Mouse (Mus musculus): ENCODE data around the gene Olfr323. TPM values are rescaled to one million over a fixed set of nuclear protein-coding genes. Genes with fewer than 3 reads are reported as not detected.

The Olfr323 gene
- polyA plus RNA-seq, 1 experiment from 2014 or later, result not detected

GRCm38 (mm10) chr11:58626146-58626545 lies 4.2 kb downstream of the Olfr323 start:
- no peaks in the 10 kb centered on the region for H3K4me1 ChIP-seq
- H3K9ac ChIP-seq, result no peak overlapping the region
- H3K4me2 ChIP-seq, result no peak overlapping the region
- H3K36me3 ChIP-seq (ENCODE audit: poor library complexity, severe bottlenecking), result no peaks in the 10 kb centered on the region
- H3K27ac ChIP-seq, result no peak overlapping the region
- no peaks in the 10 kb centered on the region for H3K27me3 ChIP-seq
- no peak for ATAC-seq
- H3K4me3 ChIP-seq, result no peak overlapping the region
- H3K9me3 ChIP-seq (replicated peaks), result no peaks in the 10 kb centered on the region
- 53% methylated on average over 4 of the region's 4 CpGs for WGBS

GRCm38 (mm10) chr11:58618793-58619192 lies 11.5 kb downstream of the Olfr323 start:
- no peak overlapping the region for H3K4me3 ChIP-seq
- no peak overlapping the region for H3K9ac ChIP-seq
- H3K4me2 ChIP-seq, result no peak overlapping the region
- no peak overlapping the region for H3K27ac ChIP-seq
- no peaks in the 10 kb centered on the region for H3K9me3 ChIP-seq (replicated peaks)
- ATAC-seq, result no peak
- no peaks in the 10 kb centered on the region for H3K4me1 ChIP-seq
- no peaks in the 10 kb centered on the region for H3K36me3 ChIP-seq (ENCODE audit: poor library complexity, severe bottlenecking)
- H3K27me3 ChIP-seq, result no peaks in the 10 kb centered on the region
- 60% methylated on average over 6 of the region's 6 CpGs for WGBS

GRCm38 (mm10) chr11:58618369-58618768 lies 11.9 kb downstream of the Olfr323 start:
- Histone ChIP-seq H3K27ac (no peak overlapping the region), H3K9ac (no peak overlapping the region), H3K4me2 (no peak overlapping the region), H3K4me3 (no peak overlapping the region), H3K9me3 (replicated peaks) (no peaks in the 10 kb centered on the region), H3K4me1 (no peaks in the 10 kb centered on the region), H3K27me3 (no peaks in the 10 kb centered on the region), H3K36me3 (ENCODE audit: poor library complexity, severe bottlenecking) (no peaks in the 10 kb centered on the region)
- no peak for ATAC-seq
- 69% methylated on average over 3 of the region's 3 CpGs for WGBS

DNA sequence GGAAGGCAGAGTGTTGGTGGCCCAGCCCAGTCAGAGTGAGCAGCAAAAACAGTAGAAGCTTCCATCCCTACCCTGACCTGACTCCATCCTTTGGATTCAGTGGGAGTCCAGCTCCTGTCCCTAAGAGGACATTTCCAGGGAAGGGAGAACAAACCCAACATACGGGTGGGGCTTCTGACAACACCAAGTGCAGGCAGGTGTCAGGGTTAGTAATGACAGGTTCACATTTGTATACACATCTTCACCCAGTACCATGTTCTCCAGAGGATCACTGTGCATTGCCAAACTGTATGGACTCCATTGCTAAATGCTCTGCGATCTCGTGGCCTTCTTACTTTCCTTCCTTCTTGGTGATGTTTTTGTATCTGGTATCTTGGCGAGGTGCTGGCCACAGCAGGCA lies 14.3 kb downstream of the Olfr323 start, which contains the start of gene 2210407C18Rik:
TSS of gene 2210407C18Rik (minus strand) at position 101 of the 400 bp plus-strand sequence.
- H3K27ac ChIP-seq, result no peak within 1 kb of the TSS
- no peaks in the 10 kb centered on the region for H3K27me3 ChIP-seq
- no peaks in the 10 kb centered on the region for H3K4me1 ChIP-seq
- ATAC-seq, result no peak
- H3K4me3 ChIP-seq, result no peak within 1 kb of the TSS
- no peaks in the 10 kb centered on the region for H3K36me3 ChIP-seq (ENCODE audit: poor library complexity, severe bottlenecking)
- H3K9me3 ChIP-seq (replicated peaks), result no peaks in the 10 kb centered on the region
- 87% methylated on average over 4 of the region's 4 CpGs for WGBS
- no peak within 1 kb of the TSS for H3K9ac ChIP-seq
- no peak within 1 kb of the TSS for H3K4me2 ChIP-seq

DNA sequence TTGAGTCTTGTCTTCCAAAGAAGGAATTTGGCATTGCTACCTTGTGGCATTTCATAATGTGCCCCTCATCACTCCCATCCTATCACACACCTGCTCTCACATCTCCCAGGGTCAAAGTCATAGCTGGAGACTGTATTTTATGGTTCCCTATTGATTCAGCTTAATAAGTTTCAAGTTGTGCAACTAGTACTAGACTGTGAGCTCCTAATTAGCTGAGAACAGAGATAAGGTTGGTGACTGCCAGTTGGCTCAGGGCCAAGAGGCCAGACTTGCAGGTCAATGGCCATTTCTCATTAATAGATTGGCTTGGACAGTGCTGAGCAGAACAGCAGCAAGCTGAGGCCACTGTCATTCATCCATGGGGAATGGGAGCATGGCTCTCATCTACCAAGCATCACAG lies 15.8 kb downstream of the Olfr323 start:
- H3K4me3 ChIP-seq, result no peak overlapping the region
- ATAC-seq, result no peak
- H3K4me1 ChIP-seq, result no peaks in the 10 kb centered on the region
- H3K27ac ChIP-seq, result no peak overlapping the region
- H3K9ac ChIP-seq, result no peak overlapping the region
- H3K4me2 ChIP-seq, result no peak overlapping the region
- H3K36me3 ChIP-seq (ENCODE audit: poor library complexity, severe bottlenecking), result no peaks in the 10 kb centered on the region
- no peaks in the 10 kb centered on the region for H3K9me3 ChIP-seq (replicated peaks)
- no peaks in the 10 kb centered on the region for H3K27me3 ChIP-seq

GRCm38 (mm10) chr11:58613359-58613758 lies 16.9 kb downstream of the Olfr323 start:
- no peaks in the 10 kb centered on the region for H3K4me1 ChIP-seq

GRCm38 (mm10) chr11:58607030-58607429 lies 23.3 kb downstream of the Olfr323 start:
- ATAC-seq, result no peak
- 89% methylated on average over 6 of the region's 6 CpGs for WGBS

More at GRCm38 (mm10) chr11:58613359-58613758, 16.9 kb downstream of the Olfr323 start:
- H3K9ac ChIP-seq, result no peak overlapping the region
- H3K36me3 ChIP-seq (ENCODE audit: poor library complexity, severe bottlenecking), result no peaks in the 10 kb centered on the region
- H3K27ac ChIP-seq, result no peak overlapping the region
- H3K4me3 ChIP-seq, result no peak overlapping the region
- WGBS, result 80% methylated on average over 3 of the region's 3 CpGs
- no peaks in the 10 kb centered on the region for H3K27me3 ChIP-seq
- H3K9me3 ChIP-seq (replicated peaks), result no peaks in the 10 kb centered on the region
- no peak for ATAC-seq
- H3K4me2 ChIP-seq, result no peak overlapping the region

DNA sequence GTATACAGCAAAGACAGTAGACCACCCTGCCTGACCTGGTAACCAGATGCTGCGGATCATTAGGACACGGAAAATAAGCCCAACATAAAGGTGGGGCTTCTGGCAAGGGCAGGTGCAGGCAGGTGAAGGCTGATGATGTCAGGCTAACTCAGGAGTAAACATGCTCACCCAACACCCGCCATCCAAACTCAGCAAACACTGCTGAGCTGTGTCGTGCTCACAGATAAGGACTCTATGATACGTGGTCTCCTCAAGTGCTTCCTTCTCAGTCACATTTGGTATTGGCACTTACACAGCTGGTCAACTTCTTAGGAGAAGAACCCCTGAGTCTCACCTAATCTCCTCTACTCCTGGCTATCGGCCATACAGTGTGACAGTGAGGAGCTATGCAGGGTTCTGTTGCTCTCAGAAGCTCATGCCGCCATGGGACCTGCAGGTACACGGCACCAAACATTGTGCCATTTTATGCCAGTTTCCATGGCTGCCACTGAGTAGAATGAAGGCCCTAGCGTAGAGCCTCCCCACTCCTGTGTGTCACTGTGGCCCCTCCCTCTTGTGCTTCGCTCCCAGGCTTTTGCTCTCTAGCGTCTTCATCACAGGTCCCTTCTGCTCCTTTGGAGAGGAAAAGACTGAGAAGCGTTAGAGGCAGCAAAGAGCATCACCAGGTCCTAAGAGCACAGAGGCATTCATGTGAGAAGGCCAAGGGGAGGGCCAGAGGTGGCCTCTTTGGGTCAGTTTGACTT lies 24.0 kb downstream of the Olfr323 start:
- no peak overlapping the region for H3K4me2 ChIP-seq
- no peaks in the 10 kb centered on the region for H3K9me3 ChIP-seq (replicated peaks)
- 88% methylated on average over 12 of the region's 12 CpGs for WGBS
- no peak overlapping the region for H3K27ac ChIP-seq
- no peak overlapping the region for H3K9ac ChIP-seq
- H3K4me1 ChIP-seq, result no peaks in the 10 kb centered on the region
- no peak for ATAC-seq
- H3K4me3 ChIP-seq, result no peak overlapping the region
- H3K27me3 ChIP-seq, result no peaks in the 10 kb centered on the region
- H3K36me3 ChIP-seq (ENCODE audit: poor library complexity, severe bottlenecking), result no peaks in the 10 kb centered on the region

More at GRCm38 (mm10) chr11:58607030-58607429, 23.3 kb downstream of the Olfr323 start:
- Histone ChIP-seq H3K4me3 (no peak overlapping the region), H3K4me2 (no peak overlapping the region), H3K9me3 (replicated peaks) (no peaks in the 10 kb centered on the region), H3K27me3 (no peaks in the 10 kb centered on the region), H3K27ac (no peak overlapping the region), H3K4me1 (no peaks in the 10 kb centered on the region), H3K36me3 (ENCODE audit: poor library complexity, severe bottlenecking) (no peaks in the 10 kb centered on the region), H3K9ac (no peak overlapping the region)

- no peak overlapping the region for H3K4me2 ChIP-seq
- H3K27ac ChIP-seq, result no peak overlapping the region
- no peak overlapping the region for H3K4me3 ChIP-seq
- no peaks in the 10 kb centered on the region for H3K27me3 ChIP-seq
- no peaks in the 10 kb centered on the region for H3K36me3 ChIP-seq (ENCODE audit: poor library complexity, severe bottlenecking)
- no peaks in the 10 kb centered on the region for H3K4me1 ChIP-seq
- 89% methylated on average over 3 of the region's 3 CpGs for WGBS
- no peak overlapping the region for H3K9ac ChIP-seq
- H3K9me3 ChIP-seq (replicated peaks), result no peaks in the 10 kb centered on the region
- no peak for ATAC-seq
Measured at GRCm38 (mm10) chr11:58605228-58605627, 25.1 kb downstream of the Olfr323 start.

DNA sequence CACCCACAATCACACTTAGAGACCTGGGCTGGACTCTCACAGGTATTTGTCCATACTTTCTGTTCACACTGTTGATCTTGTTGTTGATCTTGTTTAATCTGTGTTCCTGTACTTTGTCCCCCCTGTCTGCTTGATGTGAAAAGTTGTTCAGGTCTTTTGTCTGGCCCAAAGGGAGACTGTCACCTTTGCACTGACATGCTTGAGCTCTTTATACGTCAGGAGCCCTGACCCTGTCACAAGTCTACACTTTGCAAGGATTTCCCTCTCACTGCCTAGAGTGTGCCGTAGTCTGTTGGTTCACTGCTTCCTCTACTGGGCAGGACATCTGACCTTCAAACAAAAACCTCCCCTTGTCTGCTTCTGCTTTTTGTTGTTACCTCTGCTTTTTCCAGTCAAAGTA lies 25.6 kb downstream of the Olfr323 start:
- H3K36me3 ChIP-seq (ENCODE audit: poor library complexity, severe bottlenecking), result no peaks in the 10 kb centered on the region
- no peak overlapping the region for H3K4me2 ChIP-seq
- H3K9me3 ChIP-seq (replicated peaks), result no peaks in the 10 kb centered on the region
- 66% methylated on average over 2 of the region's 2 CpGs for WGBS
- H3K27me3 ChIP-seq, result no peaks in the 10 kb centered on the region
- H3K4me3 ChIP-seq, result no peak overlapping the region
- H3K27ac ChIP-seq, result no peak overlapping the region
- H3K4me1 ChIP-seq, result no peaks in the 10 kb centered on the region
- no peak for ATAC-seq
- H3K9ac ChIP-seq, result no peak overlapping the region

- no peaks in the 10 kb centered on the region for H3K4me1 ChIP-seq
- WGBS, result 87% methylated on average over 6 of the region's 6 CpGs
- no peak overlapping the region for H3K4me3 ChIP-seq
Measured at GRCm38 (mm10) chr11:58602800-58603560, 27.3 kb downstream of the Olfr323 start.

DNA sequence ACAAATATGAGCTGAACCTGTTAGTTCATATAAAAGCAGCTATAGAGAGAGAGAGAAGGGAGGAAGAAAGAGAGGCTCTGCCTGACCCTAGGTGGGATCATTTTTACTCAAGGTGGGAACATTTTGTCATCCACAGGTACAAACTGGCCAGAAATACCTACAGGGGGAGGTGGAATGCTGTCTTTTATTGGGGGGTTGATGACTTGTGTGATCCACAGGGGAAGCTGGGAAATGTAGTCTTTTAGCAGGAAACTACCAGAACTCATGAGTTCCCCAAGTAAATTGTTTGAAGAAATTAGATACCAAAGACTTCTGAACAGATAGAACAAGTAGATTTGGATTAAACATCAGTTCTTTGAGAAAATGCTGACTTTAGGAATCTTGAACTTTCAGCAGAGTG lies 28.2 kb downstream of the Olfr323 start:
- Histone ChIP-seq H3K36me3 (ENCODE audit: poor library complexity, severe bottlenecking) (no peaks in the 10 kb centered on the region), H3K4me2 (no peak overlapping the region), H3K27ac (no peak overlapping the region), H3K9ac (no peak overlapping the region), H3K27me3 (no peaks in the 10 kb centered on the region), H3K4me3 (no peak overlapping the region), H3K9me3 (replicated peaks) (no peaks in the 10 kb centered on the region), H3K4me1 (no peaks in the 10 kb centered on the region)
- no peak for ATAC-seq

More at GRCm38 (mm10) chr11:58602800-58603560, 27.3 kb downstream of the Olfr323 start:
- H3K9me3 ChIP-seq (replicated peaks), result no peaks in the 10 kb centered on the region
- no peak overlapping the region for H3K4me2 ChIP-seq
- H3K27me3 ChIP-seq, result no peaks in the 10 kb centered on the region
- H3K36me3 ChIP-seq (ENCODE audit: poor library complexity, severe bottlenecking), result no peaks in the 10 kb centered on the region
- no peak overlapping the region for H3K9ac ChIP-seq
- no peak for ATAC-seq
- H3K27ac ChIP-seq, result no peak overlapping the region
